Mouse (Mus musculus): ENCODE results near the gene Rimkla.

DNA sequence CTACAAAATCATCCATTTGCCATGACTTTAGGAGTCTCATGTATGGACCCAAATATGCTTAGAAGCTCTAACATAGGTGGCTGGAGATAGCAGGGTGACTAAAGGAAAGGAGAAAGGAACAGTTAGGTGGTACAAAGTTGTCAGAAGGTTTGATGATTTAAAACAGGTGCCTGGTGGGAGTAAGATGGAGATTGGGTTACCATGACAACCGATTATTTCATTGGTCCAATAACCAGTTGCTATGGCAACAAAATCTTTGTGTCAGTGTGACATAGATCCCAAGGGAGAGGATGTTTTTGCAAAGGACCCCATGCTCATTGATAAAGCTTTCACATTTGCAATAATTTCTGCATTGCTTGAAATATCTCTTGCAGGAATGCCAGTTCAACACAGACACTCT lies 31.6 kb upstream of the Rimkla start:
- no peak for TF ChIP-seq POLR2A (IDR thresholded peaks at IDR 0.05; ENCODE audit: insufficient read depth, low read depth, low read length)
- TF ChIP-seq CTCF (IDR thresholded peaks at IDR 0.05; ENCODE audit: insufficient read depth, low read depth, low read length) = no peak
